Mouse (Mus musculus) MEL (cell line): ENCODE results near the gene Cmtm7.

Experiments
- CTCF ChIP-seq, 3 experiments: IDR thresholded peaks in 2 of 3; conservative IDR thresholded peaks in 1 of 3; 2 replicates each; pipeline ENCODE4 v1.5.1; 2011 to 2012; ENCODE audit warnings: low read length in 3 of 3, low read depth in 2 of 3, mild to moderate bottlenecking in 2 of 3, improper control_type of control experiment in 1 of 3, inconsistent platforms in 1 of 3, mixed read lengths in 1 of 3, moderate library complexity in 1 of 3; ENCODE audit not compliant: control insufficient read depth in 1 of 3, insufficient read depth in 1 of 3, poor library complexity in 1 of 3, severe bottlenecking in 1 of 3
- EP300 ChIP-seq, 2 experiments: IDR thresholded peaks; 2 replicates each; pipeline ENCODE4 v1.6.1; 2011; ENCODE audit warnings: improper control_type of control experiment in 2 of 2, low read length in 2 of 2, low read depth in 1 of 2, mild to moderate bottlenecking in 1 of 2
- POLR2A ChIP-seq, 2 experiments: IDR thresholded peaks; 2 replicates each; pipeline ENCODE4 v1.6.1; 2011 to 2012; ENCODE audit warnings: low read length in 2 of 2, mild to moderate bottlenecking in 2 of 2, control low read depth in 1 of 2, improper control_type of control experiment in 1 of 2, low read depth in 1 of 2, moderate library complexity in 1 of 2; ENCODE audit not compliant: control insufficient read depth in 1 of 2, insufficient read depth in 1 of 2, poor library complexity in 1 of 2
- ZKSCAN1 ChIP-seq: IDR thresholded peaks from 2 replicates; pipeline ENCODE4 v1.6.1; 2012; ENCODE audit warnings: low read depth, mild to moderate bottlenecking, inconsistent platforms, low read length, improper control_type of control experiment, moderate library complexity

- TF ChIP-seq POLR2A (IDR thresholded peaks at IDR 0.05; ENCODE audit: control insufficient read depth in 1 of 2, insufficient read depth in 1 of 2, low read depth in 1 of 2, low read length in 2 of 2, poor library complexity in 1 of 2) (no peak), ZKSCAN1 (no peak), CTCF (IDR thresholded peaks at IDR 0.05 in 2 of 3, conservative IDR thresholded peaks at IDR 0.05 in 1 of 3; ENCODE audit: control insufficient read depth in 1 of 3, insufficient read depth in 1 of 3, low read depth in 2 of 3, low read length in 3 of 3, poor library complexity in 1 of 3, severe bottlenecking in 1 of 3) (no peak), EP300 (IDR thresholded peaks at IDR 0.05; ENCODE audit: low read depth in 1 of 2, low read length in 2 of 2) (no peak)
Measured at GRCm38 (mm10) chr9:114745654-114746053, 36.0 kb downstream of the Cmtm7 start.
